Mouse (Mus musculus) inflammation-experienced regulatory T-cells (primary cell): ENCODE data around the gene Olfr339. TPM values are rescaled to one million over a fixed set of nuclear protein-coding genes. Genes with fewer than 3 reads are reported as not detected.

Experiments used
- polyA plus RNA-seq, 2 experiments: library from polyadenylated mRNA; unstranded; fragments of 100-300 nt; shearing (Covaris generic); gene quantifications; one replicate each; pipeline ENCODE4 v1.2.1; 2017

Olfr339 gene
- polyA plus RNA-seq: under 1 TPM in 1 of 2 experiments, not detected in 1; 0.56 TPM

DNA sequence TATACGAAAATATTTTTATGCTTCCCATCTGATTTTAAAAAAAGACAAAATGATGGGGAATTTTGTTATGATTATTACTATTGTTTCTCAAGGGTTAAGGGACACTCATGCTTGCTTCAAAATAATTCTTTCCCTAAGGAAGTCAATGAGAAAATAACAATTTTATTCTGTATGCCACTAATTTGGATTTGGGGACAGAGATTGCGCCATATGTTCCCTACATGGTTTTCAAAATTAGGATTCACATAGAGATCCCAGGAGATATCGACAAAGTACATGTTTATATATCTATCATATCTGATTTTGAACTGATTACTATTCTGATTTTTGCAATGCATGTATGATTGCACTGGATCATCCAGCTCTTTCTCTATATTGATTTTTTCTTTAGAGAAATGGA is at the start of gene Olfr339:
TSS of gene Olfr339 (plus strand) at position 301 of the 400 bp plus-strand sequence.

DNA sequence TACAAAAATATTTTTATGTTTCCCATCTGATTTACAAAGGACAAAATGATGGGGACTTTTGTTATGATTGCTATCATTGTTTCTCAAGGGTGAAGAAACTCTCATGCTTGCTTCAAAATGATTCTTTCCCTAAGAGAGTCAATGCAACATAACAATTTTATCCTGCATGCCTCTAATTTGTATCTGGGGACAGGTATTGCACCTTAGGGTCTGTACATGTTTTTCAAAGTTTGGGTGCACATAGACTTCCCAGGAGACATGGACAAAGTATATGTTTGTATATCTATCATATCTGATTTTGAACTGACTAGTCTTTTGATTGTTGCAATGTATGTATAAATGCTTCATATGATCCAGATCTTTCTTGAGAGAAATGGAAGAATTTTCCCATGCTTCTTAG is 45.5 kb upstream of the Olfr339 start, which contains the start of gene Olfr338:
TSS of gene Olfr338 (plus strand) at position 301 of the 400 bp plus-strand sequence.

DNA sequence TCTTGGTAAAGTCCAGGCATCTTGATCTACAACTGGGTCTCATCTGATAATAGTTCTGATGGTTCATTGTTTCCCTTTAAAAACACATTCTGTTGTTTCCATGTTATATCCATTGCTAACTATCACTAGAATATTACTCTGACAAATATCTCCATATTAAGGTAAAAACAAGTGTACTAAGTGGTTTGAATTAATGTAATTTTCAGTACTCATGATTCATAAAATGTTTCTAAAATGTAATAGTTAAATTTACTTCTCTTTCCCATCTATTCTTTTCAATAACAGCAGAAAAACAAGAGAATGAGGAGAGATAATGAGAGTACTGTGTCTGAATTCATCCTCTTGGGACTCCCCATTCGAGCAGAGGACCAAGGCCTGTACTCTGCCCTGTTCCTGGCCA is 33.5 kb downstream of the Olfr339 start, which contains the start of gene Olfr340:
TSS of gene Olfr340 (plus strand) at position 301 of the 400 bp plus-strand sequence.

Other genes with a start within 250 kb of the Olfr339 start
- gene Ptgs1, start 188.5 kb upstream of the Olfr339 start, polyA plus RNA-seq: 1 to 10 TPM; 2.7 to 2.8 TPM
- gene Olfr338, start 45.4 kb upstream of the Olfr339 start, polyA plus RNA-seq: under 1 TPM; 0.17 to 0.27 TPM
- under 1 TPM in 1 of 2 experiments, not detected in 1; 0.17 TPM for gene Olfr340, start 33.6 kb downstream of the Olfr339 start, polyA plus RNA-seq
- under 1 TPM; 0.13 to 0.41 TPM for gene Olfr341, start 63.5 kb downstream of the Olfr339 start, polyA plus RNA-seq
- not detected for gene Olfr342, start 106.1 kb downstream of the Olfr339 start, polyA plus RNA-seq
- under 1 TPM; 0.07 to 0.27 TPM for gene Olfr344, start 147.7 kb downstream of the Olfr339 start, polyA plus RNA-seq
- 1 to 10 TPM in 1 of 2 experiments, not detected in 1; 1.7 TPM for gene Olfr345, start 221.1 kb downstream of the Olfr339 start, polyA plus RNA-seq